Mouse (Mus musculus): Measurements from ENCODE around the gene 4933428M09Rik.
"Not testable (repeated sequence)": the region's sequence is repeated elsewhere in the genome, so short reads cannot be mapped to it uniquely, and the experiment has no call there.

The 4933428M09Rik gene

DNA sequence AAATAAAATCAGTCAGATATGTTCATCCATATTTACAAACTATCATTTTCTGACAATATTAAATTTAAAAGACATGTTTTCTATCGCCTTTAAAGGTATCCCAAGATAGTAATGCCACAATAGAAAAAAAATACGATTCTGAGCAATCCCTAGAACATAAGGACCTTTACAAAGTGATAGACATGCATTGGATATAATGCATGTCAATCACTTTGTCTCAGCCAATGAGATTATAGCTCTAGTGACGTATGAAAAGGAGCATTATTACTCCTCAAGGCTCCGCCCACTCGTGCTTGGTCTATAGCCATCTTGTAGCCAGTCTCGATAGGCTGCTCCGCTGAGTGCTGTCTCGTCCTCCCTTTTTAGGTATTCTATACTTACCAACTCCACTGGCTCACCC is at the start of gene 4933428M09Rik:
Gene 4933428M09Rik (plus strand): TSS at position 301 of the 400 bp plus-strand sequence.
- no peak for DNase-seq

DNA sequence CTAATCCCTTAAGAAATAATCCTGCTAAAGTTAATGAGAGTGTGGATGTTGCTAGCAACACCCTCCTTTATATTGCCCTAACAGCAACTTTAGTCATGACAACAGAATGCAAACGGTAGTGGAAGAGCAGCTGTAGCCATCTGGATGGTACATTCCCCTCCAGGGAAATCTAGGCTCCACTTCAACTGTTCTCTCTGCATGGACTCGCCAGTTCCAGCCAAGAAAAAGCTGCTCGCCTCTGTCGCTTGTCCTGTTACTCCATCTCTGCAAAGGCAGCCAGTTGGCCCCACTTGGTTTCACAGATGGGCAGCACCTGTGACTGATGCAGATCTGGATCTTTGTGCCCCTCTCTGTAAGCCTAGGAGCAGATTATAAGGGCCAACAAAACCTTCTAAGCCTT is 45.0 kb upstream of the 4933428M09Rik start:
- peak; percentile 16 to 21 for DNase-seq

DNA sequence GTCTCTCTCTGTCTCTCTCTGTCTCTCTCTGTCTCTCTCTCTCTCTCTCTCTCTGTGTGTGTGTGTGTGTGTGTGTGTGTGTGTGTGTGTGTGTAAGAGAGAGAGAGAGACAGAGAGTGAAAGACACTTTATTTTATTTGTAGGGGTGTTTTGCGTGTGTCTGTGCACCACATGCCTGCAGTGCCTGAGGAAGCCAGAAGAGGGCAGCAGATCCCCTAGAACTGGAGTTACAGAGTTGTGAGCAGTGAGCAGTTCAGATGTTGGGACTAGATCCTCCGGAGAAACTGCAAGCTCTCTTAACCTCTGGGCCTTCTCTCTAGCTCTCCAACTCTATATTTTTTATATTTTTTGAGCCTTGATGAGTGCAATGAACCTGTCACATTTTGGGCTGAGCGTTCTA is 12.5 kb downstream of the 4933428M09Rik start:
- peak in 1 of 2 experiments; percentile 15 for DNase-seq

DNA sequence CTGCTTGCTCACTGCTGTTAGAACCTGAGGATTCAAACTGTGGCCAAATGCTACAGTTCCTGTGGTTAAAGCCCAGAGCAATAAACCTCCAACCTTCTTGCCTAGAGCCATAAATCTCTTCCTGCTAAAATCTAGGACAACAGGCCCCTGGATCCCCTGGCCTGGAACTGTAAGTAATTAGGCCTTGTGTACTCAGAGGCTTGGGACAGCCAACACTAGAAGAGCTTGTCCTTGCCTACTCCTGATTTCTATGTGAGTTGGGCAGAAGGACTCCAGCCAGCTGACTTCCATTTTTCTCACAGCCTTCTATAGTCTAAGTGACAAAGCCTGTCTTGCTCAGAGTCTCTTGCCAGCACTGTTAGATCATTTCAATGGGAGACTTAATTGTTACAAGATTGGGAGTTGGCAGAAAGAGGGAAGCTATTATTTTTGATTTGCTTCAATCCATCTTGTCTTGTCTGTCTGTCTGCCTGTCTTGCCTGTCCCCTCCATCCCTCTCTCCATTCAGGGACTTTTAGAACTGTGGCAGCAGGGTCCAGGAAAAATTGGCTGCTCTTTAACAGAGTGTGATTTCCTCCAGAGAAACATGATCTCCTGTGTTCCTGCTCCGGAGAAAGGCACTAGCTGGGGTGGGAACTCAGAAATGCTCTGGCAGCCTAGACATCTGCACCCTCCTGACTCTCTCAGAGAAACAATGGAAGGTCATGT is 15.7 kb downstream of the 4933428M09Rik start:
- DNase-seq, result no peak

DNA sequence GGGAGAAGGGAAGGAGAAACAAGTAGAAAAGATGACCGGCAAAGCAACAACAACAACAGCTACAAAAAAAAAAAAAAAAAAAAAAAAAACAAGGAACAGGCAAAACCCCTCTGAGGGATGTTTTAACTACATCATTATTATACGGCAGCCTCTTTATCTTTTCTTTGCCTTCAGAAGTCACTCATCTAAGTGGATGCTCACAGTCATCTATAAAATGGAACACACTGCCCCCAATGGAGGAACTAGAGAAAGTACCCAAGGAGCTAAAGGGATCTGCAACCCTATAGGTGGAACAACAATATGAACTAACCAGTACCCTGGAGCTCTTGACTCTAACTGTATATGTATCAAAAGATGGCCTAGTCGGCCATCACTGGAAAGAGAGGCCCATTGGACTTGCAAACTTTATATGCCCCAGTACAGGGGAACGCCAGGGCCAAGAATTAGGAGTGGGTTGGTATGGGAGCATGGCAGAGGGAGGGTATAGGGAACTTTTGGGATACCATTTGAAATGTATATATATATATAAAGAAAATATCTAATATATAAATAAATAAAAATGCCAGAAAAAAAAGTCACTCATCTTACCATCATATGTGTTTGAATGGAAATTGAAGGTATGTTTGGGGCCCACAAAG is 30.3 kb downstream of the 4933428M09Rik start:
- DNase-seq, result not testable (repeated sequence)

DNA sequence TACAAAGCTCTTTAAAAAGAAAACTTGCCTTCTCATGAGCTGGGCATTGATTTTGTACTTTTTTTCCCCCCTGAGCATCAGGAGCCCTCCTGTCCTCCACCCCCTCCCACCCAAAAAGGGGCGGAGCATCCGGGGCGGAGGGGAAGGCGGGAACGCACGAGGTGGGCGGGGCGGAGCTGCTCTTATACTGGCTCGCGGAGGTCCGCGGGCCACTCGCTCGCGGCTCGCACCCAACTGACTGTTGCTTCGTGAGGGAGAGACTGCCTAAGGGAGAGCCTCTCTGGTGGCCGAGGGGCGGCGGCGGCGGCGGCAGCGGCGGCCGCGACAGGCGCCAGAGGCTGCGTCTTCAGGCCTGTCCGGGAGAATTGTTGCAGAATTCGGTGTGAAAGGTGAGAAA is 30.8 kb downstream of the 4933428M09Rik start, which contains the start of gene Mum1l1:
Gene Mum1l1 (plus strand): TSS at position 214 of the 397 bp plus-strand sequence.
- DNase-seq, result peak; percentile 66 to 73

DNA sequence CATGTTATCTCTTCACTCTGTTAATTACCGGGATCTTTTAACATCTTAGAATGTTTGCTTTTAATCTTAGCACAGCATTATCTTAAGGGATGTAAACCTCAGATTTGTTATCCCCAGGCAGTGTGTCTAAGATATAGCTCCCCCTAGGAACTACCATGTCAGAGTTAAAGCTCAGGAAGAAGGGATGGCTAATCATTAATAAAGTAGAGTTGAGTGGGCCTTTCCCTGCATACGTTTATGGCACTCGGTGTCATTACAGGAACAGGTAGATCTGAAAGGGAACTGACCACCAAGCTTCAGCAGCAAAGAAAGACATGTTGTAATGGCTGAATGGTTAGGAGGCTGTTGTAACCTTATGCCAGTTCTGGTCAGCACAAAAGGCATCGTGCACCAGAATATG is 35.7 kb downstream of the 4933428M09Rik start:
- no peak for DNase-seq

DNA sequence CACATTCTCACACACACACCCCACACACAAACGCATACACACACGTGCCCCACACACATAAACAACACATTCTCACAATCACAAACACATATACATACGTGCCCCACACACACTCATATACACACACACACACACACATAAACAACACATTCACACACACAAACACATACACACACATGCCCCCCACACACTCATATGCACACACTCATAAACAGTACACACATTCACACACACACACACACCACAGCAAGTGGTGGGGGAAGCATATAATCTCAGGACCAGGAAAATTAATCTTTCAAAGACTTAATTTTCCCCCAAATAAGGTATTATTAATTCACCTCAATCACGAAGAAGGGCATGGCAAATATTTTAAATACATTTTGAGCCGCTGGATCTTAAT is 37.4 kb downstream of the 4933428M09Rik start:
- DNase-seq, result no peak

DNA sequence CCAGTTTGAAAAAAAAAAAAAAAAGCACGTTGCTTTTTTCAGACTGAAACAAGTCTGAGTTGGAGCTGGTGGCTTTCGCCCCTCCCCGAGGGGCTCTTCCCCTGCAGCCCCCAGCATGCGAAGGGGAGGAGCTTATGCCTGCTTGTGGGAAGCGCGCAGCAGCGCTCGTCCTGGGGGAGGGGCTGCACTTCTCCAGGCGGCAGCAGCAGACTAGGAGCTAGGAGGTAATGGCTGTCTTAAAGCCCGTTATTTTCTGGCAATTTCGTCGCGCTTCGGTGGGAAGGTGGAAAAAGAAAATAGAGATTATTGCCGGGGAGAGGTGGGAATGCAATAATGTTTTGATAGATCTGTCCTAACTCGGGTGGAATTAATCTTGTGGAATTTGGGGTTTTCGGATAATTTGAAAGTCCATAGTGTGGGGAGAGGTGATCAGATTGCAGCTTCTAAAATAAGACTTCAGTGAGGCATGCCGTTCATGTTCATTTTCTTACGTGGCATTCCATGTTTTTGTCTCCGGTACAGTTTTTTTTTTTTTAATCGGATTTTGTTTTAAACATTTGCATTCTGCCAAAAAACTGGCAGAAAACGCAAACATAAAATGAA is 38.1 kb downstream of the 4933428M09Rik start:
- peak; percentile 68 to 71 for DNase-seq

DNA sequence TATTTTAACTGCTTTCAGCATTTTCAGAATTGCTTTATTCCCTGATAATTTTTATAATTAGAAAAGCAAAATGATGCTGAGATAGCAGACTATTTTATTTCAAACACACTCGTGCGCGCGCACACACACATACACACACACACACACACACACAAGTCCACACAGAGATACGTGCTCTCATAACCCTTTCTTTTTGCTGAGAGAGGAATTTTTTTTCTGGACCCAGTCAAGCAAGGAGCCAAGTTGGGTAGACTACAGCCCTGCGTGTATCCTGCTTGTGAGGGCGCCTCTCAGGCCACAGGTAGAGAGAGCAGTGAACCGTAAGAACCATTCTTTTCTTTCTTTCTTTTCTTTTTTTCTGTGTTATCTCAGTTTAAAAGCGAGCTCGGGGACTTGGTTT is 38.7 kb downstream of the 4933428M09Rik start:
- peak in 1 of 2 experiments; percentile 11 for DNase-seq

DNA sequence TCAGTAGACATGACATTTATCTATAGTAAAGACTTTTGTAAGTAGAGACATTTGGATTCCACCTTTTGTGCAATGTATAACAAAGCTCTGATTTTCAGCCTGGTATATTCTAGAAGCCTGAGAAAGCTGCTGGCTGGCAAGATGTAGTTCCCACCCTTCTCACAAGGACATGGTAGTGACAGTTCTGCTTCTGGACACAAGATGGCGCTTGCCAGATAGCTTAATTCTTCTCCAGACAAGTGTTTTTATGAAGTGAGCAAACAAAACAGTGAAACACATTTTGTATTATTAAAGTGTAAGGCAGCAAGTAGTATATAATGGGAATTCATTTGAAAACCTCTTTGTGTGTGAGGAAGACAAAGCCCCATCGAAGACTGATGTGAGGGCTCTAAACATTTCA is 40.0 kb downstream of the 4933428M09Rik start:
- peak; percentile 62 to 66 for DNase-seq

DNA sequence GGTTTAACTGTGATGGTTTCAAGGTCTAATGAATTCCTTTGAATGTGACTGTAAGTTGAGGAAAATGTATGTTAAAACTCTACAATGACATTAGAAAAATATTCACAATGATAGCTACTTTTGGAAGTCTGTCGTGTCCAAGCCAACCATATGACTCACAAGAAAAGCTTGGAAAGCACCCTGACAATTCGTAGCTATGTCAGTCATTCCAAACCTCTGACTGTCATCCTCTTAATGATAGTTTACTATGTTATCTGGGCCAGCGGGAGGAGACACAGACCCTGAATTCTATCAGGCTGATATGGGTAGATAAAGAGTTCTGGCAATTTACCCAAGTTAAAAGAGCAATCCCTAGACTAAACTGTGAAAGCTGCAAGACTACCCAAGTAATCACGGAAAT is 41.8 kb downstream of the 4933428M09Rik start:
- DNase-seq, result no peak

DNA sequence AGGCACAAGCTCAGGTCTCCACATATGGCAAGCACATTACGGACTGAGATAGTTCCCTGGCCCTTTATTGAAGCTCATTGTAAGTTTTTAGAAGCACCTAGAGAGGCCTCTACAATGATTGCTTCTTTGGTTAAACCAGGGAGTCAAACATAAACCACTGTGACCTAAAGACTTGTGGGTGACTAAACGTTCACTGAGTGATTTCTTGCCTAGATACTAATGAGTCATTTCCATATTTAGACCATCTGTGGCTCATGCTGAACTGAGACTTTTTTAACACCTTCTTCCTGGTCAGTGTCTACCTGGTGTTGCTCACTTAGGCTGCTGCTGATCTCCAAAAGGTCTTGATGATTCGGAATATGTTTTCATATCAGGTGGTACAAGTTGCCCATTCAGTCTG is 42.9 kb downstream of the 4933428M09Rik start:
- no peak for DNase-seq
